Mouse (Mus musculus) CH12.LX (cell line): Measurements from ENCODE around the gene Rwdd4a. TPM values are rescaled to one million over a fixed set of nuclear protein-coding genes. Genes with fewer than 3 reads are reported as not detected.
A peak's percentile ranks its signal among the peaks of the same experiment; 100 is the strongest.

Source experiments
- DNase-seq: peaks from one replicate; pipeline ENCODE4 v3.0.0-alpha.2; 2013; ENCODE audit errors: extremely low read depth
- H3K27ac ChIP-seq: 2 replicates; pipeline ENCODE4 v1.5.1; 2012; ENCODE audit warnings: low read depth, mild to moderate bottlenecking, control low read depth, moderate library complexity; ENCODE audit not compliant: insufficient read depth
- H3K27me3 ChIP-seq: replicated peaks from 2 replicates; pipeline ENCODE3; 2012; ENCODE audit warnings: inconsistent platforms
- H3K36me3 ChIP-seq, 2 experiments: replicated peaks in 1 of 2; 2 replicates each; pipeline versions ENCODE3 to v1.6.1; 2012; ENCODE audit warnings: inconsistent platforms in 1 of 2, low read length in 1 of 2, mild to moderate bottlenecking in 1 of 2, mixed read lengths in 1 of 2, moderate library complexity in 1 of 2; ENCODE audit not compliant: control insufficient read depth in 1 of 2, insufficient read depth in 1 of 2
- H3K4me1 ChIP-seq, 2 experiments: 2 replicates each; pipeline ENCODE4 v1.6.1; 2012; ENCODE audit warnings: inconsistent platforms in 1 of 2, moderate library complexity in 1 of 2; ENCODE audit not compliant: insufficient read depth in 2 of 2, control insufficient read depth in 1 of 2
- H3K4me2 ChIP-seq: 2 replicates; pipeline ENCODE4 v1.6.1; 2012; ENCODE audit warnings: low read depth, mild to moderate bottlenecking, control low read depth; ENCODE audit not compliant: poor library complexity, insufficient read depth, severe bottlenecking
- H3K4me3 ChIP-seq, 3 experiments: fragments of 150-350 bp in 1 of 3; sonication (generic) in 1 of 3; replicated peaks in 1 of 3; 2 replicates each; pipeline versions ENCODE3 to v1.5.1; 2011 to 2012; ENCODE audit warnings: low read depth in 2 of 3, low read length in 2 of 3, mild to moderate bottlenecking in 2 of 3, moderate library complexity in 2 of 3, control low read depth in 1 of 3, improper control_type of control experiment in 1 of 3, inconsistent platforms in 1 of 3, mixed read lengths in 1 of 3; ENCODE audit not compliant: poor library complexity in 1 of 3
- H3K79me2 ChIP-seq: replicated peaks from 2 replicates; pipeline ENCODE4 v1.6.1; 2012; ENCODE audit warnings: mild to moderate bottlenecking, moderate library complexity; ENCODE audit not compliant: control insufficient read depth, poor library complexity, insufficient read depth, severe bottlenecking; ENCODE audit errors: extremely low read depth
- H3K9ac ChIP-seq: 2 replicates; pipeline ENCODE4 v1.6.1; 2012; ENCODE audit warnings: low read depth, mild to moderate bottlenecking, control low read depth, moderate library complexity; ENCODE audit not compliant: insufficient read depth
- H3K9me3 ChIP-seq: replicated peaks from 2 replicates; pipeline ENCODE3; 2012; ENCODE audit warnings: low read length, inconsistent platforms, mixed read lengths
- BHLHE40 ChIP-seq: IDR thresholded peaks from 2 replicates; pipeline ENCODE4 v1.6.1; 2011; ENCODE audit warnings: mild to moderate bottlenecking, low read depth, low read length, improper control_type of control experiment
- CHD2 ChIP-seq: IDR thresholded peaks from 2 replicates; pipeline ENCODE4 v1.6.1; 2011; ENCODE audit warnings: low read length, improper control_type of control experiment
- CTCF ChIP-seq, 2 experiments: IDR thresholded peaks in 1 of 2; conservative IDR thresholded peaks in 1 of 2; 2 replicates each; pipeline ENCODE4 v1.5.1; 2011 to 2012; ENCODE audit warnings: low read depth in 2 of 2, low read length in 2 of 2, improper control_type of control experiment in 1 of 2, inconsistent platforms in 1 of 2, mild to moderate bottlenecking in 1 of 2, moderate library complexity in 1 of 2
- E2F4 ChIP-seq: IDR thresholded peaks from 2 replicates; pipeline ENCODE4 v1.6.1; 2011; ENCODE audit warnings: low read depth, low read length, improper control_type of control experiment; ENCODE audit not compliant: insufficient replicate concordance
- ELF1 ChIP-seq: IDR thresholded peaks from 2 replicates; pipeline ENCODE4 v1.6.1; 2014; ENCODE audit warnings: low read depth, mild to moderate bottlenecking, inconsistent platforms, low read length, improper control_type of control experiment
- GABPA ChIP-seq: IDR thresholded peaks from 2 replicates; pipeline ENCODE4 v1.6.1; 2012; ENCODE audit warnings: low read depth, low read length, improper control_type of control experiment, inconsistent platforms; ENCODE audit not compliant: insufficient replicate concordance
- JUN ChIP-seq: IDR thresholded peaks from 2 replicates; pipeline ENCODE4 v1.6.1; 2011; ENCODE audit warnings: low read depth, mild to moderate bottlenecking, low read length, improper control_type of control experiment, moderate library complexity; ENCODE audit not compliant: insufficient read depth
- JUND ChIP-seq: conservative IDR thresholded peaks from 2 replicates; pipeline ENCODE4 v1.6.1; 2011; ENCODE audit warnings: low read depth, low read length, improper control_type of control experiment
- MAFK ChIP-seq: IDR thresholded peaks from 2 replicates; pipeline ENCODE4 v1.6.1; 2011; ENCODE audit warnings: low read length, improper control_type of control experiment; ENCODE audit not compliant: insufficient replicate concordance
- MAZ ChIP-seq: IDR thresholded peaks from 2 replicates; pipeline ENCODE4 v1.6.1; 2012; ENCODE audit warnings: low read depth, mild to moderate bottlenecking, inconsistent platforms, low read length, improper control_type of control experiment, moderate library complexity
- MEF2A ChIP-seq: IDR thresholded peaks from 2 replicates; pipeline ENCODE4 v1.6.1; 2014; ENCODE audit warnings: low read depth, mild to moderate bottlenecking, inconsistent platforms, low read length, improper control_type of control experiment, borderline replicate concordance
- MXI1 ChIP-seq: IDR thresholded peaks from 2 replicates; pipeline ENCODE4 v1.6.1; 2011; ENCODE audit warnings: mild to moderate bottlenecking, low read depth, low read length, improper control_type of control experiment
- MYC ChIP-seq: IDR thresholded peaks from 2 replicates; pipeline ENCODE4 v1.6.1; 2011; ENCODE audit warnings: low read depth, mild to moderate bottlenecking, improper control_type of control experiment, low read length
- NELFE ChIP-seq: IDR thresholded peaks from 2 replicates; pipeline ENCODE4 v1.6.1; 2011; ENCODE audit warnings: low read depth, low read length, improper control_type of control experiment
- PAX5 ChIP-seq: IDR thresholded peaks from 2 replicates; pipeline ENCODE4 v1.6.1; 2012; ENCODE audit warnings: low read length, inconsistent platforms, mixed read lengths
- POLR2A ChIP-seq: IDR thresholded peaks from 2 replicates; pipeline ENCODE4 v1.6.1; 2011; ENCODE audit warnings: low read depth, mild to moderate bottlenecking, improper control_type of control experiment, low read length
- POLR2AphosphoS2 ChIP-seq: IDR thresholded peaks from 2 replicates; pipeline ENCODE4 v1.6.1; 2011; ENCODE audit warnings: low read depth, low read length, improper control_type of control experiment
- RAD21 ChIP-seq: IDR thresholded peaks from 2 replicates; pipeline ENCODE4 v1.6.1; 2011; ENCODE audit warnings: low read depth, mild to moderate bottlenecking, low read length, improper control_type of control experiment, moderate library complexity
- SIN3A ChIP-seq: IDR thresholded peaks from 2 replicates; pipeline ENCODE4 v1.6.1; 2012; ENCODE audit warnings: low read length, improper control_type of control experiment, inconsistent platforms
- SMC3 ChIP-seq: IDR thresholded peaks from 2 replicates; pipeline ENCODE4 v1.6.1; 2011; ENCODE audit warnings: low read depth, low read length, improper control_type of control experiment
- UBTF ChIP-seq: IDR thresholded peaks from 2 replicates; pipeline ENCODE4 v1.6.1; 2012; ENCODE audit warnings: low read depth, mild to moderate bottlenecking, inconsistent platforms, low read length, improper control_type of control experiment, moderate library complexity
- USF1 ChIP-seq: IDR thresholded peaks from 2 replicates; pipeline ENCODE4 v1.6.1; 2014; ENCODE audit warnings: low read depth, mild to moderate bottlenecking, inconsistent platforms, low read length, improper control_type of control experiment
- ZC3H11A ChIP-seq: IDR thresholded peaks from 2 replicates; pipeline ENCODE4 v1.6.1; 2012; ENCODE audit warnings: low read depth, mild to moderate bottlenecking, inconsistent platforms, low read length, improper control_type of control experiment
- ZKSCAN1 ChIP-seq: IDR thresholded peaks from 2 replicates; pipeline ENCODE4 v1.6.1; 2012; ENCODE audit warnings: low read depth, inconsistent platforms, low read length, improper control_type of control experiment, borderline replicate concordance
- ZNF384 ChIP-seq: IDR thresholded peaks from 2 replicates; pipeline ENCODE4 v1.6.1; 2012; ENCODE audit warnings: low read depth, low read length, improper control_type of control experiment, inconsistent platforms
- dilution Hi-C: fragments of 300-500 bp; cut with MboI; formaldehyde crosslinking; loops from 2 replicates; pipeline ENCODE4 v1.14.3; 2020; ENCODE audit warnings: low sequenced_read_pairs; ENCODE audit not compliant: extremely low pct_unique_long_range_greater_than_20kb, extremely low pct_ligation_motif_present
- in situ Hi-C: fragments of 300-500 bp; cut with MboI; formaldehyde crosslinking; loops from 3 replicates; pipeline ENCODE4 v1.14.3; 2019; ENCODE audit warnings: low sequenced_read_pairs, low pct_ligation_motif_present, low pct_unique_long_range_greater_than_20kb, mixed read lengths
- polyA plus RNA-seq: library from polyadenylated mRNA; unstranded; fragments of >175 nt; gene quantifications from 2 replicates; pipeline ENCODE4 v1.2.1, GENCODE M21; 2012; ENCODE audit warnings: low read depth; ENCODE audit not compliant: insufficient read length
- total RNA-seq, 2 experiments: library from RNA; depleted of rRNA; stranded (reverse); fragments of 300-350 nt in 1 of 2; fragments of >200 nt in 1 of 2; gene quantifications; 2 replicates each; pipeline ENCODE4 v1.2.3; 2012 to 2014

Gene Rwdd4a
- total and polyA plus RNA-seq, 3 experiments, result 27.7 to 69.9 (median 55.9) TPM

DNA sequence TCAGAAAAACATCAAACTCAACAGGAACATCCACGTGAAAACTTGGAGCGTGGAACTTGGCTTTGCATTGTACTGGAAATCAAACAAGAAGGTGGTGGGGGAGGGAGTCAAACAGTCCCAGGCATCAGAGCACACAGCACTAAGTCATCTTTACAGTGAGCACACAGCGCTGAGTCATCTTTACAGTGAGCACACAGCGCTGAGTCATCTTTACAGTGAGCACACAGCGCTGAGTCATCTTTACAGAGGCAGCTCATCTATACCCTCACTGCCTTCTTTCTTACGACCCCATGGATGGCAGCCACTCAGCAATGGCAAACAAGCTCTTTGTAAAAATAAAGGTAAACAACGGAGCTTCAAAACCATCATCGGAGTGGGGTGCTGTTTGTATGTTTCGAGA is 22.5 kb upstream of the Rwdd4a start:
- H3K36me3 ChIP-seq, result peaks cover 53 to 82% of the 10 kb centered on the region in 2 experiments
- in situ Hi-C loops (no loop called here), dilution Hi-C loops (no loop called here)

DNA sequence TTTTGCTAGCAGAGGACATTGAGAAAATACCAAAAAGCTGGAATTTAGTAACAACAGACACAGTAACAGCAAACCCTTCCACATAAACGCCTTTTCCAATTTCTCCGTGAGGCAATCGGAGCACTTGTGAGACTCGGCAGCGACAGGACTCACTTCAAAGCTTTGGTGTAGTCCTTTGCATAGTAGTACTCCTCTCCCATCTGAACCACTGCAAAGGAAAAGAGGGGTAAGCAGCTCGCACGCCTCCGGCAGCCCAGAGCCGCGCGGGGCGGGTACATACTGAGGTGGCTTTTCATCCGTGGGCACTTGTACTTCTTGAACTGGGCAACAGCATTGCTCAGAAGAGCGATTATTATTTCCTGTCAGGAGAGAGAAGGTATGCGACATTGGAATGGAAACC is 19.9 kb upstream of the Rwdd4a start:
- no peaks in the 10 kb centered on the region for H3K79me2 ChIP-seq
- no peaks in the 10 kb centered on the region for H3K9me3 ChIP-seq
- no peak overlapping the region for H3K4me3 ChIP-seq
- no peak for DNase-seq
- no peak overlapping the region for H3K27ac ChIP-seq
- H3K4me2 ChIP-seq, result no peak overlapping the region
- no peak for TF ChIP-seq BHLHE40
- TF ChIP-seq JUN, result no peak
- TF ChIP-seq UBTF, result no peak
- no peak for TF ChIP-seq CHD2
- no peak for TF ChIP-seq SMC3
- TF ChIP-seq GABPA, result no peak
- no peak for TF ChIP-seq RAD21
- TF ChIP-seq JUND, result no peak
- no peak for TF ChIP-seq USF1
- TF ChIP-seq PAX5, result no peak
- TF ChIP-seq SIN3A, result no peak
- in situ Hi-C loops (no loop called here), dilution Hi-C loops (no loop called here)
- no peak overlapping the region for H3K9ac ChIP-seq
- no peaks in the 10 kb centered on the region for H3K4me1 ChIP-seq
- peaks cover 52 to 79% of the 10 kb centered on the region in 2 experiments for H3K36me3 ChIP-seq
- no peaks in the 10 kb centered on the region for H3K27me3 ChIP-seq

More for the DNA sequence above, 22.5 kb upstream of the Rwdd4a start:
- Histone ChIP-seq H3K79me2 (no peaks in the 10 kb centered on the region), H3K9ac (no peak overlapping the region), H3K9me3 (no peaks in the 10 kb centered on the region), H3K4me3 (no peak overlapping the region), H3K4me1 (no peaks in the 10 kb centered on the region), H3K4me2 (no peak overlapping the region), H3K27ac (no peak overlapping the region), H3K27me3 (no peaks in the 10 kb centered on the region)
- peak; percentile 3 for DNase-seq
- no peak for TF ChIP-seq POLR2A
- TF ChIP-seq MAFK, result peak; percentile 75; the same call in 1 of the 2 replicates

DNA sequence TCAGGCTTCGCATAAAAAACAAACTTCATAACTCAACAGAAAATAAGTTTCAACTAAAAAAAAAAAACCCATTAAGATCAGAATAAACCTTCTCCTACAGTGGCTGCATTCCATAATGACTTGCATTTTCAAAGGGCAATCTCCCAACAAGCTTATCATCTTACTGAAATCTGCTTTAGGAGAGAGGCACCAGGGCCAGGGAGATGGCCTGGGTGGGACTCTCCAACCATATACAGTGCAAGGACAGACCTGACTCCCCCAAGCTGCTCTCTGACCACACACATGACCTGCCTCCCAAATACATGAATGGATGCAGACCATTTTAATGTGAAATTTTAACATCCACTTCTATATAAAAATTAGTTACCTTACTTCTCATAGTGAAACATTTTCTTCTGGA is 5.4 kb upstream of the Rwdd4a start:
- H3K9me3 ChIP-seq, result no peaks in the 10 kb centered on the region
- H3K9ac ChIP-seq, result no peak overlapping the region
- in situ Hi-C loops, result no loop called here
- TF ChIP-seq MXI1, result no peak
- TF ChIP-seq SMC3, result no peak
- TF ChIP-seq E2F4, result no peak
- TF ChIP-seq MAZ, result no peak
- no peak for TF ChIP-seq NELFE
- no peak for TF ChIP-seq MEF2A
- TF ChIP-seq ZNF384, result no peak
- no peak for TF ChIP-seq ELF1
- no peak for TF ChIP-seq ZKSCAN1
- TF ChIP-seq GABPA, result no peak
- no peak for TF ChIP-seq MYC
- TF ChIP-seq CTCF (conservative IDR thresholded peaks at IDR 0.05 in 1 of 2, IDR thresholded peaks at IDR 0.05 in 1 of 2; ENCODE audit: low read depth in 2 of 2, low read length in 2 of 2), result no peak
- no peak for TF ChIP-seq MAFK
- no peak for TF ChIP-seq POLR2A
- TF ChIP-seq ZC3H11A, result no peak
- no peak for TF ChIP-seq POLR2AphosphoS2
- TF ChIP-seq UBTF, result no peak
- no peak for TF ChIP-seq USF1
- TF ChIP-seq JUN, result no peak
- TF ChIP-seq, all 38 proteins: peak for 0
- H3K27me3 ChIP-seq, result no peaks in the 10 kb centered on the region
- peaks cover 9% of the 10 kb centered on the region; the same call in 1 of the 2 replicates for H3K79me2 ChIP-seq
- H3K36me3 ChIP-seq, result peaks cover 32 to 56% of the 10 kb centered on the region in 2 experiments
- H3K4me3 ChIP-seq, result no peak overlapping the region
- H3K4me2 ChIP-seq, result no peak overlapping the region
- H3K27ac ChIP-seq, result no peak overlapping the region
- no peak for DNase-seq
- dilution Hi-C loops, result no loop called here
- H3K4me1 ChIP-seq, result peaks cover 0 to 16% of the 10 kb centered on the region in 2 experiments; a peak in 2 of 4 replicates
